Mouse (Mus musculus) G1E (cell line): ENCODE data around the gene Ugt3a1. TPM values are rescaled to one million over a fixed set of nuclear protein-coding genes. Genes with fewer than 3 reads are reported as not detected.

Experiments used
- ATAC-seq: 2 replicates; pipeline ENCODE4 v1.8.0; 2016; ENCODE audit warnings: mild to moderate bottlenecking; ENCODE audit not compliant: insufficient number of reproducible peaks, poor library complexity, low FRiP score, severe bottlenecking; ENCODE audit errors: extremely low read depth
- DNase-seq: peaks from one replicate; pipeline ENCODE4 v3.0.0; 2012; ENCODE audit warnings: low spot score
- H3K27me3 ChIP-seq: 2 replicates; pipeline ENCODE4 v1.6.1; 2012; ENCODE audit warnings: mild to moderate bottlenecking, low read length, inconsistent platforms; ENCODE audit not compliant: insufficient read depth
- H3K36me3 ChIP-seq: replicated peaks from 2 replicates; pipeline ENCODE3; 2012; ENCODE audit warnings: mild to moderate bottlenecking, inconsistent platforms
- H3K4me1 ChIP-seq: 2 replicates; pipeline ENCODE4 v1.6.1; 2012; ENCODE audit warnings: low read depth, low read length, inconsistent platforms, mixed read lengths; ENCODE audit not compliant: insufficient read depth
- H3K4me3 ChIP-seq: 2 replicates; pipeline ENCODE4 v1.5.1; 2012; ENCODE audit warnings: low read depth, mild to moderate bottlenecking, inconsistent platforms, low read length, moderate library complexity, mixed read lengths
- H3K9me3 ChIP-seq: replicated peaks from 2 replicates; pipeline ENCODE4 v1.6.1; 2012; ENCODE audit warnings: inconsistent platforms
- CTCF ChIP-seq: IDR thresholded peaks from 2 replicates; pipeline ENCODE4 v1.5.1; 2012; ENCODE audit warnings: low read depth, low read length, inconsistent platforms, mixed read lengths
- GATA1 ChIP-seq: IDR thresholded peaks from 2 replicates; pipeline ENCODE4 v1.6.1; 2012; ENCODE audit warnings: borderline replicate concordance, low read length, inconsistent platforms, mixed read lengths
- GATA2 ChIP-seq: IDR thresholded peaks from 2 replicates; pipeline ENCODE4 v1.6.1; 2012; ENCODE audit warnings: low read depth, low read length, inconsistent platforms, borderline replicate concordance
- POLR2AphosphoS5 ChIP-seq: IDR thresholded peaks from 2 replicates; pipeline ENCODE4 v1.6.1; 2012; ENCODE audit warnings: low read depth, low read length, inconsistent platforms; ENCODE audit not compliant: insufficient replicate concordance
- TAL1 ChIP-seq: conservative IDR thresholded peaks from 2 replicates; pipeline ENCODE4 v1.6.1; 2012; ENCODE audit warnings: low read depth, low read length, inconsistent platforms, mixed read lengths
- polyA plus RNA-seq: library from polyadenylated mRNA; stranded (reverse); fragments of >175 nt; gene quantifications from 2 replicates; pipeline ENCODE4 v1.2.3, GENCODE M21; 2012
- total RNA-seq, 2 experiments: library from RNA; stranded (forward) in 1 of 2; stranded (reverse) in 1 of 2; fragments of 200-1000 nt in 1 of 2; fragments of >200 nt in 1 of 2; fragmentation: Nextera tagmentation in 1 of 2; gene quantifications; 2 replicates each; pipeline ENCODE4 v1.2.3; 2014 to 2017

Ugt3a1 gene
- total and polyA plus RNA-seq, 3 experiments: 0.16 TPM; not detected in 2

DNA sequence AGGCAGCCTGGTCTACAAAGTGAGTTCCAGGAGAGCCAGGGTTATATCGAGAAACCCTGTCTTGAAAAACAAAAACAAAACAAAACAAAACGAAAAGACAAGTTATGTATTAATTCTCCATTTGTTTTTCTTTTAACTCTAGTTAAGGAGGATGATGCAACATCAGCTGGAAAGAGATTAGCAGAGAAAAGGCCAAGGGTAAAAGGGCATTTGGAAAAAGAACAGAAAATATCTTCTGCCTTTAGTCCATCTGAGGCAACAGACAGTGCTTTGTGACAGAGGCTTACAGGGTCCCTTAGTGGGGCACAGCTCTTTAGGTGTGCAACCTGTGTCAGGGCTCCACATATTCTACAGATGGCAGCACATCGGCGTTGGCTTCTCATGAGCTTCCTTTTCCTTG lies 58.7 kb downstream of the Ugt3a1 start, which contains the start of gene Ugt3a2:
Gene Ugt3a2 (plus strand): TSS at position 210 of the 400 bp plus-strand sequence.
- H3K9me3 ChIP-seq: no peaks in the 10 kb centered on the region
- no peaks in the 10 kb centered on the region for H3K36me3 ChIP-seq
- TF ChIP-seq CTCF (no peak), GATA2 (no peak), POLR2AphosphoS5 (no peak), GATA1 (no peak)
- DNase-seq: no peak
- H3K4me1 ChIP-seq: no peaks in the 10 kb centered on the region
- no peaks in the 10 kb centered on the region for H3K27me3 ChIP-seq
- no peak within 1 kb of the TSS for H3K4me3 ChIP-seq
- ATAC-seq: no peak

- TF ChIP-seq GATA2 (no peak), POLR2AphosphoS5 (no peak), GATA1 (no peak), TAL1 (no peak), CTCF (no peak)
- H3K4me3 ChIP-seq: no peak overlapping the region
- no peaks in the 10 kb centered on the region for H3K4me1 ChIP-seq
- no peak for DNase-seq
- no peaks in the 10 kb centered on the region for H3K36me3 ChIP-seq
- no peaks in the 10 kb centered on the region for H3K9me3 ChIP-seq
- no peaks in the 10 kb centered on the region for H3K27me3 ChIP-seq
- no peak for ATAC-seq
Observed at GRCm38 (mm10) chr15:9336616-9337015, 59.9 kb downstream of the Ugt3a1 start.

DNA sequence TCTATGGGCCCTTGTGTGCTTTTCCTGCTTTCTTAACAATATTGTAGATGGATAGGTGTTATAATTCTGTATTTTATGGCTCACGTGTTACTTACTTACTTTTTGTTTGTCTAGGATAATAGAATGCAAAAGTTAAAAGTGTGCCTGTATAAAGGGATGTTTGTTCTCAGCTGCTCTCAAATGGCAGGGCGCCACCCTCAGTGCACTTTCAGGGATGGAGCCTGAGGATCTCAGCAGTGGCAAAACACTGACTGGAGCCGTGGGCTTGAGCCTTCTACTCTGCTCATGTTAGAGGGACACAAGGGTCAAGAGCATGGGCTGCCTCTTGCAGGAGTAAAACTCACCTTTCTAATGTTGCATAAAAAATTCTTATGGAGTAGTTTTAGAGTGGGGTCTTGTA lies 60.3 kb downstream of the Ugt3a1 start:
- no peaks in the 10 kb centered on the region for H3K9me3 ChIP-seq
- DNase-seq: no peak

GRCm38 (mm10) chr15:9348739-9349138 lies 72.1 kb downstream of the Ugt3a1 start:
- H3K4me3 ChIP-seq: no peak overlapping the region
- TF ChIP-seq GATA2: no peak
- no peak for TF ChIP-seq TAL1
- H3K27me3 ChIP-seq: no peaks in the 10 kb centered on the region; the same call in 1 of the 2 replicates
- no peaks in the 10 kb centered on the region for H3K9me3 ChIP-seq
- DNase-seq (no peak), ATAC-seq (no peak)
- no peaks in the 10 kb centered on the region for H3K36me3 ChIP-seq
- H3K4me1 ChIP-seq: no peaks in the 10 kb centered on the region

More for the DNA sequence above, 60.3 kb downstream of the Ugt3a1 start:
- Histone ChIP-seq H3K36me3 (no peaks in the 10 kb centered on the region), H3K4me1 (no peaks in the 10 kb centered on the region), H3K27me3 (no peaks in the 10 kb centered on the region), H3K4me3 (no peak overlapping the region)
- ATAC-seq: no peak
- no peak for TF ChIP-seq GATA1
- no peak for TF ChIP-seq GATA2
- TF ChIP-seq TAL1: no peak
- TF ChIP-seq CTCF: no peak
- no peak for TF ChIP-seq POLR2AphosphoS5

DNA sequence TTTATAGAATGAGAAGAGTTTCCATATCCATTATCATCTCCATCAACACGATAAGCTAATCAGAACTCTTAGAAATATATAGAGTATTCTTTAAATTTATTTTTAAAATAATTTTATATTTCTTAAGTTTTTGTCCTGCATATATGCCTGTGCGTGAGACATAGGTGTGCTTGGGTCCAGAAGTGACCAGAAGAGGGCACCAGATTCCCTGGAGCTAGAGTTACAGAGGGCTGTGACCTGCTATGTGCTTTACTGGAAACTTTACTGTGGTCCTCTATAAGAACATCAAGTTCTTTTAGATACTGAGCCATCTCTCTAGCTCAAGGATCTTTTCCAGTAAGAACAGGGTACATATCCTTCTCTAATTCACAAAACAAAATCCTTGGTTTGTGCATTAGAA lies 86.1 kb downstream of the Ugt3a1 start:
- H3K27me3 ChIP-seq: 0 out of 2 replicates have a peak, but pooled peaks cover 2% of the 10 kb centered on the region
- TF ChIP-seq CTCF: no peak
- no peak for TF ChIP-seq TAL1
- TF ChIP-seq GATA1: no peak
- TF ChIP-seq GATA2: no peak
- no peak for TF ChIP-seq POLR2AphosphoS5
- DNase-seq: no peak

More for the DNA sequence above, 86.1 kb downstream of the Ugt3a1 start:
- no peaks in the 10 kb centered on the region for H3K4me1 ChIP-seq
- H3K9me3 ChIP-seq: no peaks in the 10 kb centered on the region
- H3K36me3 ChIP-seq: no peaks in the 10 kb centered on the region
- H3K4me3 ChIP-seq: no peak overlapping the region
- ATAC-seq: no peak

Other genes starting within 250 kb of the Ugt3a1 start
- 222 and 250 TPM in 2 replicates for gene Nadk2, start 205.6 kb upstream of the Ugt3a1 start, total RNA-seq (2014; fragmentation: Nextera tagmentation)
- gene Nadk2, start 205.6 kb upstream of the Ugt3a1 start, total RNA-seq (2017): 218 and 235 TPM in 2 replicates
- gene Nadk2, start 205.6 kb upstream of the Ugt3a1 start, polyA plus RNA-seq: 130 and 143 TPM in 2 replicates
- 19.1 and 21.7 TPM in 2 replicates for gene Lmbrd2, start 136.3 kb upstream of the Ugt3a1 start, total RNA-seq (2014; fragmentation: Nextera tagmentation)
- 8.9 and 11.0 TPM in 2 replicates for gene Lmbrd2, start 136.3 kb upstream of the Ugt3a1 start, total RNA-seq (2017)
- gene Lmbrd2, start 136.3 kb upstream of the Ugt3a1 start, polyA plus RNA-seq: 0.41 and 0.53 TPM in 2 replicates
- gene Skp2, start 121.5 kb upstream of the Ugt3a1 start, total RNA-seq (2014; fragmentation: Nextera tagmentation): 34.3 and 35.3 TPM in 2 replicates
- 28.7 and 29.8 TPM in 2 replicates for gene Skp2, start 121.5 kb upstream of the Ugt3a1 start, total RNA-seq (2017)
- 5.9 and 10.2 TPM in 2 replicates for gene Skp2, start 121.5 kb upstream of the Ugt3a1 start, polyA plus RNA-seq
- gene Ugt3a2, start 58.7 kb downstream of the Ugt3a1 start, total RNA-seq (2014; fragmentation: Nextera tagmentation): not detected in 2 replicates
- gene Ugt3a2, start 58.7 kb downstream of the Ugt3a1 start, total RNA-seq (2017): not detected in 2 replicates
- gene Ugt3a2, start 58.7 kb downstream of the Ugt3a1 start, polyA plus RNA-seq: not detected in 2 replicates
- not detected in 2 replicates for gene Capsl, start 159.1 kb downstream of the Ugt3a1 start, total RNA-seq (2014; fragmentation: Nextera tagmentation)
- gene Capsl, start 159.1 kb downstream of the Ugt3a1 start, total RNA-seq (2017): not detected in 2 replicates
- not detected in 2 replicates for gene Capsl, start 159.1 kb downstream of the Ugt3a1 start, polyA plus RNA-seq